Mouse (Mus musculus) forebrain, postnatal 0 days (tissue): ENCODE data around the gene Ly6g6d. TPM values are rescaled to one million over a fixed set of nuclear protein-coding genes. Genes with fewer than 3 reads are reported as not detected.
A peak's percentile ranks its signal among the peaks of the same experiment; 100 is the strongest.
"Not testable (repeated sequence)": the region's sequence is repeated elsewhere in the genome, so short reads cannot be mapped to it uniquely, and the experiment has no call there.

Experiments
- ATAC-seq: fragments of 200-750 bp; cut with Nextera tagmentation; 2 replicates; pipeline ENCODE4 v1.8.0; 2017; ENCODE audit warnings: mild to moderate bottlenecking, moderate library complexity
- DNase-seq: peaks from one replicate; pipeline ENCODE4 v3.0.0-alpha.2; 2015
- H3K27ac ChIP-seq: fragments of 300-500 bp; sonication (generic); 2 replicates; pipeline ENCODE4 v1.5.1; 2014; ENCODE audit warnings: low read depth, mild to moderate bottlenecking, antibody characterized with exemption, low read length, moderate library complexity, mixed read lengths
- H3K27me3 ChIP-seq: fragments of 300-500 bp; sonication (generic); 2 replicates; pipeline ENCODE4 v1.6.1; 2014; ENCODE audit warnings: mild to moderate bottlenecking, low read length, mixed read lengths; ENCODE audit not compliant: insufficient read depth
- H3K36me3 ChIP-seq: fragments of 300-500 bp; sonication (generic); 2 replicates; pipeline ENCODE4 v1.6.1; 2014; ENCODE audit warnings: mild to moderate bottlenecking, moderate library complexity; ENCODE audit not compliant: insufficient read depth
- H3K4me1 ChIP-seq: fragments of 300-500 bp; sonication (generic); 2 replicates; pipeline ENCODE4 v1.6.1; 2014; ENCODE audit warnings: antibody characterized with exemption; ENCODE audit not compliant: insufficient read depth
- H3K4me2 ChIP-seq: fragments of 300-500 bp; sonication (generic); 2 replicates; pipeline ENCODE4 v1.6.1; 2014; ENCODE audit warnings: low read depth, mild to moderate bottlenecking, moderate library complexity
- H3K4me3 ChIP-seq: fragments of 300-500 bp; sonication (generic); 2 replicates; pipeline ENCODE4 v1.5.1; 2014; ENCODE audit warnings: low read depth, low read length, mixed read lengths
- H3K9ac ChIP-seq: fragments of 300-500 bp; sonication (generic); 2 replicates; pipeline ENCODE4 v1.6.1; 2014; ENCODE audit warnings: mild to moderate bottlenecking
- H3K9me3 ChIP-seq: fragments of 300-500 bp; sonication (generic); 2 replicates; pipeline ENCODE4 v1.6.1; 2016; ENCODE audit warnings: low read length
- CTCF ChIP-seq: sonication (generic); IDR thresholded peaks from 2 replicates; pipeline ENCODE4 v1.5.1; 2016; ENCODE audit warnings: antibody characterized with exemption, control low read depth, low read depth
- WGBS: fragments of 180-500 bp; shearing (Covaris S2); extraction: QIAGEN DNeasy Blood & Tissue Kit; methylation state at CpG from one replicate; pipeline ENCODE4 v1.1.7; 2014; 5-methylcytosine and 5-hydroxymethylcytosine counted together
- polyA plus RNA-seq: library from polyadenylated mRNA; unstranded; fragments of >200 nt; fragmentation: Nextera tagmentation; extraction: Ambion mirVana; gene quantifications from 2 replicates; pipeline ENCODE4 v1.2.1, GENCODE M21; 2015
- total RNA-seq: library from RNA; depleted of rRNA; stranded (reverse); fragments of >200 nt; gene quantifications from 2 replicates; pipeline ENCODE4 v1.2.3, GENCODE M21; 2014; rRNA removed

The Ly6g6d gene
- total RNA-seq: 3.8 TPM in 1 of 2 replicates, not detected in the other
- 1.2 and 1.6 TPM in 2 replicates for polyA plus RNA-seq

- Histone ChIP-seq H3K9me3 (no peaks in the 10 kb centered on the region), H3K9ac (peak within 1 kb of the TSS; percentile 40; the same call in 1 of the 2 replicates), H3K4me1 (0 out of 2 replicates have a peak, but pooled peaks cover 5% of the 10 kb centered on the region), H3K36me3 (no peaks in the 10 kb centered on the region), H3K27me3 (no peaks in the 10 kb centered on the region), H3K4me2 (peak within 1 kb of the TSS; percentile 41), H3K4me3 (no peak within 1 kb of the TSS; the same call in 1 of the 2 replicates), H3K27ac (peak within 1 kb of the TSS; percentile 57; the same call in 1 of the 2 replicates)
- ATAC-seq (peak; percentile 26; the same call in 1 of the 2 replicates), DNase-seq (no peak)
- 16% methylated on average over 14 of the region's 14 CpGs for WGBS
- peak; percentile 52 for TF ChIP-seq CTCF
Measured at GRCm38 (mm10) chr17:35077786-35078233, at the start of gene Ly6g6d. Gene Ly6g6d, minus strand, starts transcription at chr17:35078065.

- no peaks in the 10 kb centered on the region for H3K27me3 ChIP-seq
- DNase-seq: no peak
- 71% methylated on average over 13 of the region's 13 CpGs for WGBS
- no peaks in the 10 kb centered on the region for H3K9me3 ChIP-seq
- no peak for ATAC-seq
- TF ChIP-seq CTCF: no peak
- peak overlapping the region; percentile 86 for H3K4me2 ChIP-seq
- peaks cover 9% of the 10 kb centered on the region; the same call in 1 of the 2 replicates for H3K36me3 ChIP-seq
- peaks cover 11% of the 10 kb centered on the region for H3K4me1 ChIP-seq
- no peak overlapping the region for H3K27ac ChIP-seq
- peak overlapping the region; percentile 63 for H3K4me3 ChIP-seq
- peak overlapping the region; percentile 81; the same call in 1 of the 2 replicates for H3K9ac ChIP-seq
Measured at GRCm38 (mm10) chr17:35127017-35127416, 49.2 kb upstream of the Ly6g6d start.

GRCm38 (mm10) chr17:35126206-35126611, 48.3 kb upstream of the Ly6g6d start, which contains the start of gene D17H6S53E:
Gene D17H6S53E, plus strand, starts transcription at chr17:35126373.
- H3K36me3 ChIP-seq: peaks cover 9% of the 10 kb centered on the region; the same call in 1 of the 2 replicates
- H3K4me1 ChIP-seq: peaks cover 11% of the 10 kb centered on the region
- peak within 1 kb of the TSS; percentile 81 for H3K9ac ChIP-seq
- H3K4me3 ChIP-seq: peak within 1 kb of the TSS; percentile 63
- ATAC-seq (peak; percentile 26), DNase-seq (peak; percentile 74)
- under 1% methylated on average over 36 of the region's 36 CpGs for WGBS
- no peaks in the 10 kb centered on the region for H3K27me3 ChIP-seq
- H3K27ac ChIP-seq: peak within 1 kb of the TSS; percentile 79
- TF ChIP-seq CTCF: no peak
- no peaks in the 10 kb centered on the region for H3K9me3 ChIP-seq
- peak within 1 kb of the TSS; percentile 86 for H3K4me2 ChIP-seq

- ATAC-seq (no peak), DNase-seq (no peak)
- Histone ChIP-seq H3K9me3 (no peaks in the 10 kb centered on the region), H3K4me3 (peak overlapping the region; percentile 63), H3K27me3 (no peaks in the 10 kb centered on the region), H3K4me2 (peak overlapping the region; percentile 86), H3K4me1 (peaks cover 11% of the 10 kb centered on the region), H3K27ac (peak overlapping the region; percentile 79; the same call in 1 of the 2 replicates), H3K36me3 (peaks cover 9% of the 10 kb centered on the region; the same call in 1 of the 2 replicates), H3K9ac (peak overlapping the region; percentile 81)
- WGBS: 29% methylated on average over 6 of the region's 6 CpGs
- TF ChIP-seq CTCF: no peak
Measured at GRCm38 (mm10) chr17:35125578-35125977, 47.7 kb upstream of the Ly6g6d start.

GRCm38 (mm10) chr17:35125081-35125480, 47.2 kb upstream of the Ly6g6d start:
- H3K9ac ChIP-seq: no peak overlapping the region
- 0 out of 2 replicates have a peak overlapping the region, but pooled peaks have one; percentile 3 for H3K27ac ChIP-seq
- H3K4me2 ChIP-seq: no peak overlapping the region
- no peak for TF ChIP-seq CTCF
- no peak for ATAC-seq
- 96% methylated on average over 1 of the region's 1 CpGs for WGBS
- H3K9me3 ChIP-seq: no peaks in the 10 kb centered on the region
- H3K4me1 ChIP-seq: peaks cover 11% of the 10 kb centered on the region
- peaks cover 9% of the 10 kb centered on the region; the same call in 1 of the 2 replicates for H3K36me3 ChIP-seq
- no peaks in the 10 kb centered on the region for H3K27me3 ChIP-seq
- no peak overlapping the region for H3K4me3 ChIP-seq
- no peak for DNase-seq

- ATAC-seq, H3K27me3 ChIP-seq, DNase-seq, H3K9me3 ChIP-seq, H3K4me3 ChIP-seq, H3K27ac ChIP-seq, H3K4me2 ChIP-seq, H3K9ac ChIP-seq: not testable (repeated sequence)
- WGBS: 97% methylated on average over 12 of the region's 12 CpGs
- H3K36me3 ChIP-seq: peaks cover 13% of the 10 kb centered on the region; the same call in 1 of the 2 replicates
- H3K4me1 ChIP-seq: peaks cover 11% of the 10 kb centered on the region
Measured at GRCm38 (mm10) chr17:35124261-35124896, 46.5 kb upstream of the Ly6g6d start.

GRCm38 (mm10) chr17:35123287-35123686, 45.4 kb upstream of the Ly6g6d start:
- H3K4me2 ChIP-seq, H3K9ac ChIP-seq, ATAC-seq, H3K9me3 ChIP-seq, DNase-seq, H3K27ac ChIP-seq, H3K27me3 ChIP-seq, H3K4me3 ChIP-seq: not testable (repeated sequence)
- H3K4me1 ChIP-seq: peaks cover 11% of the 10 kb centered on the region
- WGBS: 91% methylated on average over 9 of the region's 9 CpGs
- H3K36me3 ChIP-seq: peaks cover 17% of the 10 kb centered on the region
